ENCODE assay signal across 12 mouse cellular contexts in the genomic region with DNA sequence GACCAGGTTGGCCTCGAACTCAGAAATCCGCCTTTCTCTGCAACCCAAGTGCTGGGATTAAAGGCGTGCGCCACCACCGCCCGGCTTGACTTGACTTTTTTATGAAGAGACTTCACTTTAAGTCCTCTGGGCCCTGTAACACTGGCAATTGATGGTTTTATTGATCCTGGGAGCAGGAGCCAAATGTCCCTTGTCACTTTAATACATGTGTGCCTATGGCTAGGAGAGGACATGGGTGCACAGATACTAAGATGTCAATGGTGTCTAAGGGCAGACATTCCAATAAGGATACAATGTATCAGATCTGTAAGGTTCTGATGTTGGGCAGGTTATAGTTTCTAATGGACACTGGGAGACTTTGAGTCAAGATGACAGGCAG. TPM values are rescaled to one million over a fixed set of nuclear protein-coding genes. Genes with fewer than 3 reads are reported as not detected.
DNase-seq lines count a peak whose midpoint lies in the region; ATAC-seq and TF ChIP-seq lines count a peak whose summit lies in the region.
"Had no signal": no experiment of that assay in that cellular context is flagged by ENCODE, and none has a peak within 500 bp of the region (broad histone marks: within the 10 kb centered on the region; RNA-seq: fewer than 3 reads in every experiment).

No protein-coding gene starts in this region.

- no peak overlapping the region for H3K9ac ChIP-seq in heart, embryonic 15.5 days
- H3K9ac ChIP-seq in heart, adult 2 months (ENCODE audit: low read depth, low read length) = no peak overlapping the region
- no peak overlapping the region for H3K9ac ChIP-seq in liver, postnatal 0 days (replicated peaks)
- H3K9ac ChIP-seq: heart, embryonic 12.5 days; hindbrain, embryonic 13.5 days had no signal

- TF ChIP-seq EP300 in heart, adult 2 months (IDR thresholded peaks at IDR 0.05; ENCODE audit: insufficient read depth, low read depth, low read length) = no peak
- no peak for TF ChIP-seq EP300 in liver, postnatal 0 days (IDR thresholded peaks at IDR 0.05; ENCODE audit: low read depth)

- TF ChIP-seq CTCF in heart, adult 2 months (IDR thresholded peaks at IDR 0.05) = no peak
- no peak for TF ChIP-seq CTCF in liver, postnatal 0 days (IDR thresholded peaks at IDR 0.05; ENCODE audit: low read depth)

- TF ChIP-seq POLR2A in heart, adult 2 months (IDR thresholded peaks at IDR 0.05; ENCODE audit: insufficient read depth, low read depth, low read length) = no peak

- H3K4me3 ChIP-seq in heart, embryonic 15.5 days = no peak overlapping the region
- H3K4me3 ChIP-seq in heart, adult 2 months = no peak overlapping the region
- no peak overlapping the region for H3K4me3 ChIP-seq in liver, postnatal 0 days (ENCODE audit: low read depth, low read length)
- H3K4me3 ChIP-seq: heart, embryonic 12.5 days; hindbrain, embryonic 13.5 days had no signal

- intact Hi-C loops in heart, adult 2 months (cut with DNase I) = no loop called here
- intact Hi-C loops in gastrocnemius, postnatal 14 days (cut with DNase I; ENCODE audit: low total_unique reads) = no loop called here

- H3K36me3 ChIP-seq in heart, embryonic 15.5 days = no peaks in the 10 kb centered on the region
- peaks cover 1% of the 10 kb centered on the region; the same call in 1 of the 2 replicates for H3K36me3 ChIP-seq in heart, adult 2 months (ENCODE audit: control insufficient read depth, insufficient read depth, low read length)
- H3K36me3 ChIP-seq in liver, postnatal 0 days (replicated peaks; ENCODE audit: insufficient read depth, low read length) = no peaks in the 10 kb centered on the region; the same call in 1 of the 2 replicates
- H3K36me3 ChIP-seq: heart, embryonic 12.5 days; hindbrain, embryonic 13.5 days had no signal

- no peaks in the 10 kb centered on the region for H3K27me3 ChIP-seq in heart, embryonic 15.5 days
- H3K27me3 ChIP-seq in heart, adult 2 months (ENCODE audit: control insufficient read depth, insufficient read depth, low read length) = no peaks in the 10 kb centered on the region
- no peaks in the 10 kb centered on the region for H3K27me3 ChIP-seq in liver, postnatal 0 days (ENCODE audit: insufficient read depth, low read length)
- H3K27me3 ChIP-seq: heart, embryonic 12.5 days had no signal

- H3K4me1 ChIP-seq in heart, embryonic 15.5 days (replicated peaks) = peaks cover 93% of the 10 kb centered on the region
- peaks cover 44% of the 10 kb centered on the region for H3K4me1 ChIP-seq in heart, adult 2 months (ENCODE audit: control insufficient read depth, insufficient read depth, low read length)
- H3K4me1 ChIP-seq in liver, postnatal 0 days (ENCODE audit: insufficient read depth) = peaks cover 28% of the 10 kb centered on the region; the same call in 1 of the 2 replicates

- H3K4me2 ChIP-seq in heart, embryonic 15.5 days = no peak overlapping the region
- no peak overlapping the region for H3K4me2 ChIP-seq in liver, postnatal 0 days (ENCODE audit: low read depth, low read length)
- H3K4me2 ChIP-seq: heart, embryonic 12.5 days; hindbrain, embryonic 13.5 days had no signal

- peak overlapping the region; percentile 76 for H3K27ac ChIP-seq in heart, embryonic 15.5 days
- H3K27ac ChIP-seq in heart, adult 2 months = no peak overlapping the region
- no peak overlapping the region for H3K27ac ChIP-seq in liver, postnatal 0 days (ENCODE audit: low read depth)
- H3K27ac ChIP-seq: hindbrain, postnatal 0 days had no signal

- no peaks in the 10 kb centered on the region for H3K79me2 ChIP-seq in heart, adult 2 months (replicated peaks; ENCODE audit: control insufficient read depth, insufficient read depth, low read length)

- no peaks in the 10 kb centered on the region for H3K9me3 ChIP-seq in heart, embryonic 15.5 days (replicated peaks)
- no peaks in the 10 kb centered on the region for H3K9me3 ChIP-seq in liver, postnatal 0 days (ENCODE audit: low read length)
- H3K9me3 ChIP-seq: heart, embryonic 12.5 days; hindbrain, embryonic 13.5 days had no signal

- ATAC-seq in heart, embryonic 15.5 days (replicated peaks; ENCODE audit: insufficient number of reproducible peaks, insufficient read depth, low FRiP score, low read depth) = no peak
- ATAC-seq in liver, postnatal 0 days = peak; percentile 51; the same call in 1 of the 2 replicates

- WGBS in heart, embryonic 15.5 days = 91% methylated on average over 6 of the region's 6 CpGs
- WGBS in heart, adult 2 months = 95% methylated on average over 6 of the region's 6 CpGs
- 85% methylated on average over 6 of the region's 6 CpGs for WGBS in liver, postnatal 0 days (ENCODE audit: insufficient replicate concordance)

- peak; percentile 17 for DNase-seq in cerebellum, adult 9-11 months
- DNase-seq in cerebellum, adult 11 months = no peak
- no peak for DNase-seq in heart, adult 2 months
- no peak for DNase-seq in liver, postnatal 0 days
- no peak for DNase-seq in liver
- DNase-seq in gastrocnemius, postnatal 14 days = no peak
- DNase-seq: adrenal gland, postnatal 10 days; cerebellum, adult 2 months had no signal

RNA-seq across cellular contexts. Expression of gene Umps, which starts 31.4 kb away (rescaled TPM):
- polyA plus RNA-seq in heart, embryonic 15.5 days (2015; fragmentation: Nextera tagmentation; extraction: Ambion mirVana) = 23.9 and 30.7 TPM in 2 replicates
- total RNA-seq in heart, adult 2 months (2021) = 1 to 10 TPM; 7.9 to 8.4 TPM
- 3.8 and 5.5 TPM in 2 replicates for polyA plus RNA-seq in heart, adult 2 months (2012; rRNA removed)
- 16.7 and 18.6 TPM in 2 replicates for polyA plus RNA-seq in liver, postnatal 0 days (2015; fragmentation: Nextera tagmentation; extraction: Ambion mirVana)
- 1 to 10 TPM; 5.3 to 7.0 TPM for total RNA-seq in gastrocnemius, postnatal 14 days (2021)
